Comparison of ENCODE assay signal across 30 mouse cellular contexts in genomic region chr5:132203846-132204245, GRCm38 (mm10).
A peak's percentile ranks its signal among the peaks of the same experiment; 100 is the strongest.
DNase-seq lines count a peak whose midpoint lies in the region; ATAC-seq and TF ChIP-seq lines count a peak whose summit lies in the region.
"Had no signal": no experiment of that assay in that cellular context is flagged by ENCODE, and none has a peak within 500 bp of the region (broad histone marks: within the 10 kb centered on the region; RNA-seq: fewer than 3 reads in every experiment).

No protein-coding gene starts in this region.

- peaks cover 43% of the 10 kb centered on the region for H3K4me1 ChIP-seq in hindbrain, embryonic 13.5 days (replicated peaks)
- H3K4me1 ChIP-seq in hindbrain, embryonic 11.5 days (replicated peaks; ENCODE audit: control insufficient read depth, insufficient read depth, low read length) = no peaks in the 10 kb centered on the region
- H3K4me1 ChIP-seq in midbrain, postnatal 0 days (ENCODE audit: insufficient read depth, low read length) = peaks cover 4% of the 10 kb centered on the region; the same call in 1 of the 2 replicates
- H3K4me1 ChIP-seq in midbrain, embryonic 10.5 days = peaks cover 8% of the 10 kb centered on the region; the same call in 1 of the 2 replicates

- no peaks in the 10 kb centered on the region for H3K27me3 ChIP-seq in hindbrain, embryonic 13.5 days
- no peaks in the 10 kb centered on the region for H3K27me3 ChIP-seq in hindbrain, embryonic 11.5 days (ENCODE audit: control insufficient read depth, insufficient read depth, low read length)
- no peaks in the 10 kb centered on the region for H3K27me3 ChIP-seq in midbrain, postnatal 0 days (ENCODE audit: insufficient read depth, low read length)
- no peaks in the 10 kb centered on the region for H3K27me3 ChIP-seq in midbrain, embryonic 10.5 days (ENCODE audit: low read depth, poor library complexity, severe bottlenecking)
- H3K27me3 ChIP-seq: embryonic facial prominence, embryonic 15.5 days; limb, embryonic 15.5 days; liver, embryonic 13.5 days had no signal

- no peak for ATAC-seq in hindbrain, embryonic 13.5 days (ENCODE audit: low FRiP score)
- no peak for ATAC-seq in hindbrain, embryonic 11.5 days (ENCODE audit: low FRiP score)
- ATAC-seq in midbrain, postnatal 0 days (ENCODE audit: low FRiP score) = no peak
- ATAC-seq: activated CD4-positive, CD25-positive, alpha-beta regulatory T cell, adult 4 months; forebrain, embryonic 14.5 days; intestine, embryonic 16.5 days; lung, postnatal 0 days had no signal

- no peak overlapping the region for H3K4me2 ChIP-seq in hindbrain, embryonic 13.5 days
- no peak overlapping the region for H3K4me2 ChIP-seq in hindbrain, embryonic 11.5 days (replicated peaks; ENCODE audit: low read depth, low read length)
- no peak overlapping the region for H3K4me2 ChIP-seq in midbrain, postnatal 0 days (ENCODE audit: low read depth, low read length, poor library complexity, severe bottlenecking)
- H3K4me2 ChIP-seq: embryonic facial prominence, embryonic 15.5 days; limb, embryonic 15.5 days; liver, embryonic 13.5 days had no signal

- peak overlapping the region; percentile 49; the same call in 1 of the 2 replicates for H3K27ac ChIP-seq in hindbrain, embryonic 13.5 days
- H3K27ac ChIP-seq in hindbrain, embryonic 11.5 days (ENCODE audit: low read depth, low read length) = no peak overlapping the region; the same call in 1 of the 2 replicates
- no peak overlapping the region for H3K27ac ChIP-seq in midbrain, postnatal 0 days (ENCODE audit: low read depth, low read length)
- no peak overlapping the region for H3K27ac ChIP-seq in midbrain, embryonic 10.5 days (replicated peaks)
- H3K27ac ChIP-seq: embryonic facial prominence, embryonic 10.5 days; embryonic facial prominence, embryonic 15.5 days; kidney, postnatal 0 days; limb, embryonic 10.5 days; limb, embryonic 15.5 days; liver, embryonic 13.5 days; macrophage had no signal

- TF ChIP-seq CTCF in midbrain, postnatal 0 days (IDR thresholded peaks at IDR 0.05) = no peak

- no peak for DNase-seq in hindbrain, embryonic 11.5 days (ENCODE audit: low spot score)
- peak; percentile 31 for DNase-seq in midbrain, postnatal 0 days (ENCODE audit: low spot score)
- DNase-seq in midbrain, embryonic 10.5 days (ENCODE audit: low spot score) = no peak
- DNase-seq in fat pad, adult 2 months (ENCODE audit: extremely low read depth, low read depth, low spot score) = peak; percentile 21
- DNase-seq in retina, embryonic 14.5 days (ENCODE audit: low spot score) = peak; percentile 12
- DNase-seq in kidney, postnatal 10 days = no peak
- DNase-seq: adrenal gland, adult 2 months; adrenal gland, postnatal 36 days; B cell, adult 2 months; cerebellum, adult 2 months; cerebellum, postnatal 25 days; heart, postnatal 14 days; kidney, adult 8-10 months; layer of hippocampus, adult 9-11 months; liver, embryonic 13.5 days; lung, adult 18-20 months; right cerebral cortex, postnatal 4 days; thymus, postnatal 4 days had no signal

- WGBS in hindbrain, embryonic 13.5 days = 42% methylated on average over 11 of the region's 11 CpGs
- WGBS in hindbrain, embryonic 11.5 days = 80% methylated on average over 11 of the region's 11 CpGs
- WGBS in midbrain, postnatal 0 days = 43% methylated on average over 11 of the region's 11 CpGs
- WGBS in midbrain, embryonic 10.5 days = 71% methylated on average over 11 of the region's 11 CpGs

- no peaks in the 10 kb centered on the region for H3K36me3 ChIP-seq in hindbrain, embryonic 13.5 days
- no peaks in the 10 kb centered on the region for H3K36me3 ChIP-seq in hindbrain, embryonic 11.5 days (ENCODE audit: control insufficient read depth, insufficient read depth, low read length)
- H3K36me3 ChIP-seq in midbrain, postnatal 0 days (ENCODE audit: insufficient read depth, low read length) = no peaks in the 10 kb centered on the region
- H3K36me3 ChIP-seq in midbrain, embryonic 10.5 days = no peaks in the 10 kb centered on the region
- H3K36me3 ChIP-seq: embryonic facial prominence, embryonic 10.5 days; embryonic facial prominence, embryonic 15.5 days; limb, embryonic 10.5 days; limb, embryonic 15.5 days; liver, embryonic 13.5 days had no signal

- H3K4me3 ChIP-seq in hindbrain, embryonic 13.5 days = no peak overlapping the region
- H3K4me3 ChIP-seq in hindbrain, embryonic 11.5 days (ENCODE audit: low read depth, low read length) = no peak overlapping the region
- no peak overlapping the region for H3K4me3 ChIP-seq in midbrain, postnatal 0 days (ENCODE audit: low read depth, low read length)
- H3K4me3 ChIP-seq in midbrain, embryonic 10.5 days = no peak overlapping the region
- H3K4me3 ChIP-seq: embryonic facial prominence, embryonic 10.5 days; embryonic facial prominence, embryonic 15.5 days; limb, embryonic 10.5 days; limb, embryonic 15.5 days; liver, embryonic 13.5 days; myocyte had no signal

- H3K9me3 ChIP-seq in hindbrain, embryonic 13.5 days = no peaks in the 10 kb centered on the region
- no peaks in the 10 kb centered on the region for H3K9me3 ChIP-seq in hindbrain, embryonic 11.5 days (ENCODE audit: control insufficient read depth, low read length)
- H3K9me3 ChIP-seq in midbrain, postnatal 0 days (ENCODE audit: low read length) = no peaks in the 10 kb centered on the region
- H3K9me3 ChIP-seq in midbrain, embryonic 10.5 days (replicated peaks) = no peaks in the 10 kb centered on the region
- H3K9me3 ChIP-seq: embryonic facial prominence, embryonic 10.5 days; embryonic facial prominence, embryonic 15.5 days; limb, embryonic 10.5 days; limb, embryonic 15.5 days; liver, embryonic 13.5 days had no signal

- H3K9ac ChIP-seq in hindbrain, embryonic 13.5 days = no peak overlapping the region
- no peak overlapping the region for H3K9ac ChIP-seq in hindbrain, embryonic 11.5 days (ENCODE audit: low read depth, low read length)
- H3K9ac ChIP-seq in midbrain, postnatal 0 days (replicated peaks; ENCODE audit: low read length, poor library complexity, severe bottlenecking) = no peak overlapping the region
- H3K9ac ChIP-seq: embryonic facial prominence, embryonic 15.5 days; limb, embryonic 15.5 days; liver, embryonic 13.5 days had no signal

Comparison
In these comparisons a context has a peak if more than half of its experiments do, and no peak if none do; other contexts are left out.
1. DNase-seq: peak in midbrain, postnatal 0 days (single experiment), fat pad, adult 2 months (single experiment) and retina, embryonic 14.5 days (single experiment); none in hindbrain, embryonic 11.5 days (single experiment), midbrain, embryonic 10.5 days (single experiment) and kidney, postnatal 10 days (single experiment).